Mouse (Mus musculus) midbrain, embryonic 10.5 days (tissue): Measurements from ENCODE around the gene Robo2. TPM values are rescaled to one million over a fixed set of nuclear protein-coding genes. Genes with fewer than 3 reads are reported as not detected.

Source experiments
- DNase-seq: peaks from one replicate; pipeline ENCODE4 v3.0.0-alpha.2; 2017; ENCODE audit warnings: low spot score
- H3K27ac ChIP-seq: fragments of 300-500 bp; sonication (generic); replicated peaks from 2 replicates; pipeline ENCODE4 v1.5.1; 2016; ENCODE audit warnings: mild to moderate bottlenecking
- H3K27me3 ChIP-seq: fragments of 300-500 bp; sonication (generic); 2 replicates; pipeline ENCODE4 v1.6.1; 2016; ENCODE audit warnings: low read depth, mild to moderate bottlenecking; ENCODE audit not compliant: poor library complexity, severe bottlenecking
- H3K36me3 ChIP-seq: fragments of 300-500 bp; sonication (generic); 2 replicates; pipeline ENCODE4 v1.6.1; 2016; ENCODE audit warnings: mild to moderate bottlenecking, moderate library complexity
- H3K4me1 ChIP-seq: fragments of 300-500 bp; sonication (generic); 2 replicates; pipeline ENCODE4 v1.6.1; 2016
- H3K4me3 ChIP-seq: fragments of 300-500 bp; sonication (generic); 2 replicates; pipeline ENCODE4 v1.5.1; 2016; ENCODE audit warnings: mild to moderate bottlenecking, moderate library complexity
- H3K9me3 ChIP-seq: fragments of 300-500 bp; sonication (generic); replicated peaks from 2 replicates; pipeline ENCODE4 v1.6.1; 2016; ENCODE audit warnings: mild to moderate bottlenecking
- WGBS: fragments of 180-500 bp; shearing (Covaris S2); methylation state at CpG from one replicate; pipeline ENCODE4 v1.1.7; 2016; 5-methylcytosine and 5-hydroxymethylcytosine counted together
- polyA plus RNA-seq: library from polyadenylated mRNA; unstranded; fragments of >200 nt; fragmentation: Nextera tagmentation; extraction: Ambion mirVana; gene quantifications from 2 replicates; pipeline ENCODE4 v1.2.1, GENCODE M21; 2016

Gene Robo2
- polyA plus RNA-seq, 1 experiment from 2014 or later = 13.3 TPM

DNA sequence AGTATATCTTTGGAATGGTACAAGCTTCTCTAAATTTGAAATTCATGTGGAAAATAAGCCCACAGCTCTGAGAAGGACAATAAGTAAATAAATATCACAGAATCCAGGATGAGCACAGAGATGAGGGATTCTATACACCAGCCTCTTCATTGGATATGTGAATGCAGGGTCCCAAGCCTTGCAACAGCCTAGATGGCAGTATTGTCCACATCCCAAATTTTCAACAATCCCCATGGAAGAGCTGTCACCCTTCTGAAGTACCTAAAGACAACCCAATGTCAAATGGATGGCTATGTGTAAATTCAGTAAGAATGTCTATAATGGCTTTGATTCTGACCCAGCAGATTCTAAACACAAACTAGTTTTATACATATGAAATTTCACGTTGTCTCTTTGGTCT, 3.1 kb downstream of the Robo2 start:
- H3K27me3 ChIP-seq = peaks cover 22% of the 10 kb centered on the region
- H3K4me1 ChIP-seq = peaks cover 28% of the 10 kb centered on the region
- WGBS = 73% methylated on average over 1 of the region's 1 CpGs
- no peak for DNase-seq
- no peaks in the 10 kb centered on the region for H3K9me3 ChIP-seq
- no peaks in the 10 kb centered on the region for H3K36me3 ChIP-seq
- no peak overlapping the region for H3K27ac ChIP-seq
- H3K4me3 ChIP-seq = 0 out of 2 replicates have a peak overlapping the region, but pooled peaks have one; percentile 72

DNA sequence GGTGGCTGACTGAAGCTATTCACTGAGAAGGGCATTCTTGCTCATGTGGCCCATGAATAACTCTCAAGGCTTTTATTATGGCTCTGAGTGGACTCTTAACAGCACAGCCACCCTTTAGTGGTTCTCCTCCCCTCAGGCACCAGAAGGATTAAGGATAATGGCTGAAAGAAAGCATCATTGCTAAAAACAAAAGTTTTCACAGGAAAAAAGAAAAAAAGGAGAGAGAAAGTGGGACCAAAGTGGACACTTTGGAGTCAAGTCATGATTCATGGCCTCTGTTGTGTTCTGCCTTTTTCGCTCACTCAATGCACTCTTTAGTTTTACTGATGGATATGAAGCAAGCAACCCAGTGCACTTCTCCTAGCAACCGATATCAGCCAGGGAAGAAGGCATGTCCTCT, 14.3 kb downstream of the Robo2 start:
- WGBS = 45% methylated on average over 2 of the region's 2 CpGs
- Histone ChIP-seq H3K4me3 (no peak overlapping the region), H3K27me3 (peaks cover 27% of the 10 kb centered on the region), H3K36me3 (no peaks in the 10 kb centered on the region), H3K4me1 (peaks cover 17% of the 10 kb centered on the region), H3K9me3 (no peaks in the 10 kb centered on the region), H3K27ac (no peak overlapping the region)
- DNase-seq = no peak

DNA sequence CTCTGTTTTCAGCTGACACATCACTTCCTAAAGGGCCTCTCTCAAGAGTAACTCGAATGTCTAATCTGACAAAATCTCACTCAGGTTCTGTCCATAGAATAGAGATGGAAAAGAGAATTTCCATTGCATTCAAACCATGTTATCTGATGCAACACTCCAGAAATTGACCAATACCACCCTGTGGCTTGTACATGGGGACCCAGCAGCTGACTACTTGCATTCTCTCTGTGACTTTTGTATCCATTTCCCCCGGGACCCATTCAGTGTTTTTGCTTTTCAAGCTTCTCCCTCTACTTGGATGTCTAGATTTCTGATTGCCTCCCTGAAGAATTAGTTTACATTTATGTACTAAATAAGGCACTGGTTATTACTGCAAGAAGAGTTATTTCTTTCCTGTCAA, 15.9 kb downstream of the Robo2 start:
- no peak for DNase-seq
- 83% methylated on average over 2 of the region's 2 CpGs for WGBS
- Histone ChIP-seq H3K9me3 (no peaks in the 10 kb centered on the region), H3K27me3 (peaks cover 27% of the 10 kb centered on the region), H3K4me3 (no peak overlapping the region), H3K36me3 (no peaks in the 10 kb centered on the region), H3K4me1 (peaks cover 17% of the 10 kb centered on the region), H3K27ac (no peak overlapping the region)

DNA sequence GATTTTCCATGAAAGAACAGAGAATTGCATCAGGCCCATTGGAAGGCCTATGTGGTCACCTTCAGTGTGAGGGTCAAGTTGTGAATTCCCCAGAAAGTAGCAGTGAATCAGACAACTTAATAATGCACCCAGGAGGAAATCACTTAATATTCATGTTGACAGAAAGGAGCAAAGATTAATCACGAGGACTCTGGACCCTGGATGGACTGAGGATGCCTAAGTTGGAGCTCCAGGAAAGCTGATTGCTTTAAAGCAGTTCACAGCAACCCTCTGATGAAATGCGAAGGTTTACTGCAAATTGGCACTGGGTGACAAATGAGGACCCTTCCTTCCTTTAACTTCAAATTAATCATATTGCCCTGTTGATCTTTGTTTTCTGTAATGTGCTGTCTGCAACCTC, 32.2 kb downstream of the Robo2 start:
- Histone ChIP-seq H3K4me1 (no peaks in the 10 kb centered on the region), H3K27ac (no peak overlapping the region), H3K4me3 (no peak overlapping the region), H3K9me3 (no peaks in the 10 kb centered on the region), H3K27me3 (no peaks in the 10 kb centered on the region), H3K36me3 (no peaks in the 10 kb centered on the region)
- DNase-seq = no peak
- WGBS = 50% methylated on average over 2 of the region's 2 CpGs

DNA sequence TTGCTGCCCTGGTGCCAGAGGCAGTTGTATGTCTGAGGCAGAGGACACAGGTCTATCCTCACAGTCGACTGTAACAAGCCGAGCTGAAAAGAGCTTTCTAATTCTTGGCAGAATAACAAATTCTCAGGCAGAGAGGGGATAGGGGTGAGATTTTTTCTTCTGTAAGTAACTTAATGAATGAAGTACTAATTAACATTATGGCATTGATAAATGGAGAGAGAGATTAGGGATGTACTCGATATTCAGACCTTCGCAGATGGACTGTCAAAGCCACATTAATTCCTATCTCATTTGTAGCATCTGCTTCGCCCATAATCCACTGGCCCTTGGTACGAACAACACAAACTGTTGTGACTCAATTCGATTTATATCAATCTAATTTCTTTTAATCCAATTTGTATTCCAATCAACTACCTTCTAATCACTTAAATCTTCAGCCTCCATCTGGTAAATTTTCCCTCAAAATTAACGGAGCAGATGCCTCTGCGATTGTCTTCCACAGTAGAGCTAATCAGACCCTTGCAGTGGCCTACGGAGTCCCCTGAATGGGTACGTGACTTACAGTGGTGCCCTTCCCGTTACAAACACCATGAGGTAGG, 36.2 kb downstream of the Robo2 start:
- Histone ChIP-seq H3K4me3 (no peak overlapping the region), H3K36me3 (no peaks in the 10 kb centered on the region), H3K27ac (no peak overlapping the region), H3K9me3 (no peaks in the 10 kb centered on the region), H3K27me3 (no peaks in the 10 kb centered on the region), H3K4me1 (peaks cover 6% of the 10 kb centered on the region; the same call in 1 of the 2 replicates)
- WGBS = 77% methylated on average over 12 of the region's 12 CpGs
- DNase-seq = no peak

DNA sequence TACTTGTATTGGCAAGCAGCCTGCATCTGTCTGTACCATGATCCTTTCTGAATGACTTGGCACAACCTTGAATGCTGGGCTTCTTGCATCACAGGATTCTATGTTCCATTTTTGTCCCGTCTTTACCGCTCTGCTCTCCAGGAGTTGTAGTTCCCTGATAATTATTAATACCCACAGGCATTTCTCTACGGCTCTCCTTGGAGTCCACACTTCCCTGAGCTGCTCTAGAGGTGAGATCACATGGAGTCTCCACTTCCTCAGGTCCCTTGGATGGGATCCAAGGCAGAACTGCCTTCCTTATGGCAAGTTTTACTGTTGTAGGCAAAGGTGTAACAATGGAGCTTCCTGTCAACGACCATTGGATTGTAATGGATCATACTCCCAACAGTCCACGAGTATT, 37.1 kb downstream of the Robo2 start:
- no peaks in the 10 kb centered on the region for H3K36me3 ChIP-seq
- no peaks in the 10 kb centered on the region for H3K9me3 ChIP-seq
- peaks cover 6% of the 10 kb centered on the region; the same call in 1 of the 2 replicates for H3K4me1 ChIP-seq
- H3K27ac ChIP-seq = no peak overlapping the region
- H3K27me3 ChIP-seq = no peaks in the 10 kb centered on the region
- WGBS = 94% methylated on average over 5 of the region's 5 CpGs
- no peak for DNase-seq
- no peak overlapping the region for H3K4me3 ChIP-seq

DNA sequence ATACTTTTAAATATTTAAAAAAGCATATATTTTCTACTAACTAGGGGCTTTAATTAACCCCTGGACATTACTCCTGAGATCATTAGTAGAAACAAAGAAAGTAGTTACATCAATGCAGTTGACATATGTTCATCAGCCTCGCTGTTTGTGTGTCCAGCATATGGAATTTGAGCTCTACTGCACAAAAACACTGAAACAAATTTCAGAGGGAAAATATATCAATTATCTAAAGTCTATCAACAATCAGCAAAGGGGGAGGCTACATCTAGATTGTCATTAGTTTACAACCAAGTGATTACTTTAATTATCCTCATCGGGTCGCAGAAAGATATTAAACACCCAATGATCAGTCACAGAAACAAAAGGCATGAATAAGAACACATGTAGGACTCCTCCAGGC, 38.2 kb downstream of the Robo2 start:
- peaks cover 6% of the 10 kb centered on the region; the same call in 1 of the 2 replicates for H3K4me1 ChIP-seq
- WGBS = 93% methylated on average over 3 of the region's 3 CpGs
- DNase-seq = no peak

DNA sequence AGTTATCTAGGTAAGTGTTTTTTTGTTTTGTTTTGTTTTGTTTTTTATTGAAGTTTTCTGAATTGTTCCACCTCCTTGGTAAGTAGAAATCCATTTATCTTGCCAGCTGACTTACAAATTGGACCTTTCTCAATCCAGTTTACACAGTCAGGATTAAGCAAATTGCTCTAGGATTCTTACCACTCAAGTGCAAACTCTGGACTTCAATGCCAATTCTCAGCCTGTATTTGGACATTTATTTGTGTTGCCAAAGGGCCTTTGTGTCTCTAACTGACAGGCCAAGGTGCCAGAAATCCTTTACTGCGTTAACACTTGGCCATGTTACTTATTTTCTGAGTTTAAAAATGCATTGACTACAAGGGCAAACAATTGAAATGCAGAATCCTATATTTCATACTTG, 38.7 kb downstream of the Robo2 start:
- peaks cover 6% of the 10 kb centered on the region; the same call in 1 of the 2 replicates for H3K4me1 ChIP-seq
- H3K9me3 ChIP-seq = no peaks in the 10 kb centered on the region
- H3K27me3 ChIP-seq = no peaks in the 10 kb centered on the region
- H3K36me3 ChIP-seq = no peaks in the 10 kb centered on the region
- 74% methylated on average over 1 of the region's 1 CpGs for WGBS
- H3K4me3 ChIP-seq = no peak overlapping the region
- no peak for DNase-seq
- H3K27ac ChIP-seq = no peak overlapping the region

More for the DNA sequence above, 38.2 kb downstream of the Robo2 start:
- Histone ChIP-seq H3K36me3 (no peaks in the 10 kb centered on the region), H3K4me3 (no peak overlapping the region), H3K9me3 (no peaks in the 10 kb centered on the region), H3K27ac (no peak overlapping the region), H3K27me3 (no peaks in the 10 kb centered on the region)

DNA sequence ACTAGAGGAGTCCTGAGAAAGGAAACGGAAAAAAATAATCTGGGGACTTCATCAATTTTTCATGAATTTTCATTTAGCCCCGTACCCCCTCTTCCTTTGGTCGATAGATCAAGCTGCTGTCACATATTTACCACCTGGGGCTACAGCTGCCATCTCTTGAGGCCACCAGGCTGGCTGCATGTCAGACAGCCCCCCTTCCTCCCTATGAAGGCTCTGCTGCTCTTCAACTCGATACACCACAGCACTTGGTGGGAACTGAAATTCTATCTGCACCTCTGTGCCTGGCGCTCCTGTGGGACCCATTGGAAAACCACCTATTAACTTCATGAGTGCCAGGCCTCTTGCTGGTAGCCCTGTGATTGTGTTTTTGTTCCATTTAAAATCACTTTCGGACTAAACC, 63.2 kb downstream of the Robo2 start:
- DNase-seq = no peak
- Histone ChIP-seq H3K27me3 (no peaks in the 10 kb centered on the region), H3K4me1 (no peaks in the 10 kb centered on the region; the same call in 1 of the 2 replicates), H3K27ac (no peak overlapping the region), H3K4me3 (no peak overlapping the region), H3K9me3 (no peaks in the 10 kb centered on the region), H3K36me3 (no peaks in the 10 kb centered on the region)
- 68% methylated on average over 6 of the region's 6 CpGs for WGBS

DNA sequence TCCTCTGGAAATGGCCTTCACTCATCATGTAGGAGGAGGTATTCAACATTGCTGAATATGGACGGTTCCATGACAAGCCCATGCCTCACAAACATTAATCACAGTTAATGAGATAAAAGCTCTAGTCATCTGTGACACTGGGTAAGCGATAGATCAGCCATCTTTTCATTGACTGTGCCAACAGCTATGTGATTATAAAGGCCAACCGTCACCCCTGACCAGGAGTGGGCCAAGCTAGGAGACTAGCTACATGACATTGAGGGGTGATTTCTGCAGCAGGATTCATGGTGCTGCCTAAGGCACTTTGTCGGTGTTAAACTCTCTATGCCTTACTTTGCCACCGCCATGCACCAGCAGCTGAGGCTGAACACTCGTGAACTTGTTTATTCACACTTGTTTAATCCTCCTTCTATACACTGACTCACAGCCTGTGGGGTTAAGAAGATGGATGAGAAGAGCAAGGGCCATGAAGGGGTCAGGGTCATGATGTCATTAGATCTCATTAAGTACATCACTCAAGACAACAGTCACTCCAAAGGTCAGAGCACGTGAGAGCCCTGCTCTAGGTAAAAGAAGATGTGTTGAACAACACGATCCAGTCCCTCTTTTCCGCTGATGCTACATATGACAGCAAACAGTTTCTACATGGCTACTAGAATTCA, 72.5 kb downstream of the Robo2 start:
- H3K4me1 ChIP-seq = peaks cover 4% of the 10 kb centered on the region; the same call in 1 of the 2 replicates
- no peaks in the 10 kb centered on the region for H3K27me3 ChIP-seq
- no peaks in the 10 kb centered on the region for H3K36me3 ChIP-seq
- no peak overlapping the region for H3K4me3 ChIP-seq
- WGBS = 72% methylated on average over 9 of the region's 9 CpGs
- no peaks in the 10 kb centered on the region for H3K9me3 ChIP-seq
- DNase-seq = no peak
- H3K27ac ChIP-seq = no peak overlapping the region

DNA sequence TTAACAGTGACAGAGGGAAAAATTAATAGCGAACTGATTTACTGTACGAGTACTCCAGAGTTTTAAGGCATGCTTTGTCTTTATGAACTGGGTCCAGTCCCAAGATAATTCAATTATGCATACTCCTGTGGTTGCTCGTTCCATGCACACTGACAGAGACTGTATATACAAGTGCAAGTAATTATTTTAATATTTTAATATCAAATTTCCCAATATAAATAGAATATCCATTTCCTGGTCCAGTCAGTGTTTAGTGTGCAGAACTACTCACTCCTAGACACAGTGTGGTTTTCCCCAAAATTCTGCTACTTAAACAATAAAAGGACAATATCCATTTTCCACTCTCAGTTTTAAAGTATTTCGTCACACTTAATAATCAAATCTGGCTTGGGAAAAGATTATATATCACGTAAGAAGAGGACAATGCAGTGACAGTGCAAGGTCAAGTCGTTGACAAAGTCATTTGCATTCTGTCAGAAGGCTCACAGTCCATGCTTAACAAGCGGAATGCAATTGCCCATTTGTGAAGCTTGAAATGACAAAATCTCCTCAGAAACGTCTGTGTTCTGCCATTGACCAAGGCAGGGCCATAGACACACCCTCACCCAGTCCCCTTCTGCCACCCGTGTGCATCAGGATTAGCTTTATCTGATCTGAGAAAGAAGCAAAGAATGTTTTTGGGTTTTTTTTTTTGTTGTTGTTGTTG, 89.8 kb downstream of the Robo2 start:
- no peak for DNase-seq
- H3K9me3 ChIP-seq = no peaks in the 10 kb centered on the region
- peaks cover 9% of the 10 kb centered on the region for H3K4me1 ChIP-seq
- no peaks in the 10 kb centered on the region for H3K36me3 ChIP-seq
- H3K4me3 ChIP-seq = no peak overlapping the region
- no peak overlapping the region for H3K27ac ChIP-seq
- 65% methylated on average over 9 of the region's 9 CpGs for WGBS
- no peaks in the 10 kb centered on the region for H3K27me3 ChIP-seq

DNA sequence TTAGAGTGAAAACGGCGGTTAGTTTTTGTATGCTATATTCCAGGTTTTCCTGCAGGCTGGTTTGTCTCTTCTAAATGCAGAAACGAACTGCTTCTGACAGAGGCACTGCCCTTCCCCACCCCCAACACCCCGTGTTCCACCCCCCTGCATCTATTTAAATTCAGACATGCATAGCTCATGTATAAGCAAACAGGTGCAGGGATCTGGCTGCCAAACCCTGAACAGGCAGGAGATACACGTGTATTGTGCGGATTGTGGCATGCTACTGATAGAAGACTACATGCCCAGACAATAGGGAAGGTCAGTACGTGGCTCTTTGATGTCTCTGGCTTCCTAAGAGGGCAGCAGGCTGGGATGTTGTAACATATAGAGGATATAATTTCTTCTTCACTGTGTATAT, 95.5 kb downstream of the Robo2 start:
- 61% methylated on average over 7 of the region's 7 CpGs for WGBS
- DNase-seq = no peak
- peaks cover 8% of the 10 kb centered on the region for H3K4me1 ChIP-seq
- no peaks in the 10 kb centered on the region for H3K36me3 ChIP-seq
- H3K4me3 ChIP-seq = no peak overlapping the region
- no peaks in the 10 kb centered on the region for H3K9me3 ChIP-seq
- H3K27ac ChIP-seq = no peak overlapping the region
- no peaks in the 10 kb centered on the region for H3K27me3 ChIP-seq

DNA sequence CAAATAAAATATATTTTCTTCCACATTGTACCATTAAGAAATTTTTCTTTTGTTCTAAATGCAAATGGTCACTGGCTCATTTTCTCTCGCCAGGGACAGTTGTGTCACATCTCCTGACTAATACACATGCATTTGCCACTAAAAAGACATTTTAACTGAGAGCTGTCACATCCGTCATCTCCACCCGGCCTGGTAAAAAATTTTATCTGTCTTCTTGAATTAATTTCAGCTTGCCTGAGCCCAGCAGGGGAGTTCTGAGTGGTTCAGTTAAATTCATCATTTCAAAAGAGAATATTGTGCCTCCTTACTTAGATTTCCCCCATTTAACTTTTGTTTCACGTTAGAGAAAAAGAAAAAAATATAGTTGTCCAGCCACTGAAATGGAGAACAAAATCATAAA, 98.4 kb downstream of the Robo2 start:
- 69% methylated on average over 4 of the region's 4 CpGs for WGBS

More for the DNA sequence above, 98.4 kb downstream of the Robo2 start:
- no peak overlapping the region for H3K4me3 ChIP-seq
- no peak overlapping the region for H3K27ac ChIP-seq
- DNase-seq = no peak
- H3K9me3 ChIP-seq = no peaks in the 10 kb centered on the region
- no peaks in the 10 kb centered on the region for H3K36me3 ChIP-seq
- peaks cover 8% of the 10 kb centered on the region for H3K4me1 ChIP-seq
- H3K27me3 ChIP-seq = no peaks in the 10 kb centered on the region
